Mouse (Mus musculus): ENCODE measurements around the gene Snx10. TPM values are rescaled to one million over a fixed set of nuclear protein-coding genes. Genes with fewer than 3 reads are reported as not detected.
A peak's percentile ranks its signal among the peaks of the same experiment; 100 is the strongest.

The Snx10 gene
- polyA plus RNA-seq, 1 experiment from 2014 or later, result 61.7 TPM

DNA sequence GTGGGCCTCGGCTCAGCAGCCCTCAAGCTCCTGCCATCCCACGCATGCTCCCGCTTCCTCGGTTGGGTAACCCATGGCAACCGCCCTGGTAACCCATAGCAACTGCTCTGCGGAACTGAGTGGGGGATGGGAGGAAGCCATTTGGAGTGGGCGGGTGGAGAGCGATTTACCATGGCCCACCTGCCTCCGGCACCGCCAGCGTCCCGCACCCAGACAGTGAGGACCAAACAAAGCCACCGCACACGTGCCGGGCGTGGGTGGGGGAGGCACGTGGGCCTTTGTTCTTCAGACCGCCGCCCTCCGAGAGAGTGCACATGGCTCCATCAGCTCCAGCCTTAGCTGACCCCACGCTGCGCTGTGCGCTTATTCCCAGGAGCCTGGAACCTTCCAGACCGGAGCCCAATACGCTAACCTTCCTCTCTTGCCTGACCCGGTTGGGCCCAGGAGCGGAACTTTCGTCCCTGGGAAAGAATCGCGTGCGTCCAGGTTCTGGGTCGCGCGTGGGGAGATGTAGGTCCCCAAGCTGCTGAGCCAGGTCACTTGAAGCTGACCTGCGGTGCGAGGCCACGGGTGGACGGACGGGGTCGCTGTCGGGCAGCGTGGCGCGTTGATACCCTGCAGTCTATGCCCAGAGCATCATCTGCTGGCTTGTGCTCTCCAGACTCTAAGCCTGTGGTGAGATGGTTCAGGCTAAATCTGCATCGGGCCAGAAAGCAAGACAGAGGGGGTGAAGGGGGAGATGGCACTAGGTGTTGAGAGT is 68.8 kb downstream of the Snx10 start:
- peak overlapping the region; percentile 98 for H3K27ac ChIP-seq (replicated peaks)
- peaks cover 42% of the 10 kb centered on the region for H3K4me1 ChIP-seq
- H3K9ac ChIP-seq (replicated peaks), result peak overlapping the region; percentile 81
- H3K27me3 ChIP-seq, result no peaks in the 10 kb centered on the region
- H3K4me2 ChIP-seq (replicated peaks), result peak overlapping the region; percentile 92
- no peaks in the 10 kb centered on the region for H3K36me3 ChIP-seq
- under 1% methylated on average over 45 of the region's 45 CpGs for WGBS
- H3K9me3 ChIP-seq, result no peaks in the 10 kb centered on the region
- peak overlapping the region; percentile 48 for H3K4me3 ChIP-seq
- peak; percentile 96 for ATAC-seq (replicated peaks)

DNA sequence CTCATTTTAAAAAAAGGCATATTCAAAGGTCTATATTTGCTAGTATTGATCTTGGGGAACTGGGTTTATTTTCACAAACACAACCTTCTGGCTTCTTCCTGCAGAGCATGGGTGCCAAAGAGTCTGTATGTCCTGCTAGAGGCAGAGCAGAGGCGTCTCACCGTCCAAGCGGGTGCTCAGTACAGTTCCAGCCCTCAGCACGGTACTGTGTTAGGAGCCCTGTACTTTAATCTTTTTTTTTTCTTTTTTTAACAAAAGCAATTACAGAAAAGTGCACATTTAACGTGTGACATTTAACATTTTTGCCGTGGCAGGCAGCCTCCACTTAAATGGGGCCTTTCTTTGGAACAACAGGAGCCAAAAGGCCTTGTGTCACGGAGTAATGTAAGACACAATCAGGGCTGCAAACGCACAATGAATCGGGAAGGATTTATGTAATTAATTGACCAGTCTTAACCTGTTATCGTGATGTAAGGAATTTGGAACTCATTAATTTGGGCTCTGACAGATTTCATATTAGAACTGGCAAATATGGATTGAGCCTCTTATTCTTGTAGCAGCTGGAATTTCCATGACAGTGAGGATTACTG is 69.8 kb downstream of the Snx10 start:
- peak overlapping the region; percentile 98 for H3K27ac ChIP-seq (replicated peaks)
- H3K4me2 ChIP-seq (replicated peaks), result peak overlapping the region; percentile 92
- peaks cover 42% of the 10 kb centered on the region for H3K4me1 ChIP-seq
- no peaks in the 10 kb centered on the region for H3K36me3 ChIP-seq
- H3K9me3 ChIP-seq, result no peaks in the 10 kb centered on the region
- 0 out of 2 replicates have a peak, but pooled peaks have one; percentile 40 for ATAC-seq (replicated peaks)
- H3K4me3 ChIP-seq, result peak overlapping the region; percentile 48; the same call in 1 of the 2 replicates
- 21% methylated on average over 10 of the region's 10 CpGs for WGBS
- peak overlapping the region; percentile 81; the same call in 1 of the 2 replicates for H3K9ac ChIP-seq (replicated peaks)
- no peaks in the 10 kb centered on the region for H3K27me3 ChIP-seq

DNA sequence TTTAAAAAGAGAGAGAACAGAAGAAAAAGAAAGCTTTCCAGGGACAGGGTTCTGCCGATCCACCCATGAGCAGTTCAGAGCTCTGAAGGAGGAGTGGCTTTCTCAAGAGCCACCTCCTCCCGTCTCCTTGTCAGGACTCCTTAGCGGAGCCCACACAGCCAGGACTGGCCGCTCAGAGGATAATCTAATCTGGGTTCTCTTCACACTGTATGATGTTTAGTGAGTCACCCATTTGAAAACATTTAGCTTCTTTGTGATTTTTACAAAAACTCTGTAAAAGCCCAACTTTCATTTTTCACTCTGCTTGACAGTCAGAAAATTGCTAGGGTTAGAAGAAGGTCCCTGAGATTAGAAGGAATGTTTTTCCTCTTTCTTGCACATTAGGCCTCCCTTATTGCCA is 70.8 kb downstream of the Snx10 start:
- H3K36me3 ChIP-seq, result no peaks in the 10 kb centered on the region
- WGBS, result 40% methylated on average over 4 of the region's 4 CpGs
- no peak for ATAC-seq (replicated peaks)
- H3K4me3 ChIP-seq, result no peak overlapping the region
- H3K4me1 ChIP-seq, result peaks cover 35% of the 10 kb centered on the region
- H3K4me2 ChIP-seq (replicated peaks), result no peak overlapping the region
- H3K27ac ChIP-seq (replicated peaks), result peak overlapping the region; percentile 98
- no peak overlapping the region for H3K9ac ChIP-seq (replicated peaks)
- no peaks in the 10 kb centered on the region for H3K27me3 ChIP-seq
- no peaks in the 10 kb centered on the region for H3K9me3 ChIP-seq

DNA sequence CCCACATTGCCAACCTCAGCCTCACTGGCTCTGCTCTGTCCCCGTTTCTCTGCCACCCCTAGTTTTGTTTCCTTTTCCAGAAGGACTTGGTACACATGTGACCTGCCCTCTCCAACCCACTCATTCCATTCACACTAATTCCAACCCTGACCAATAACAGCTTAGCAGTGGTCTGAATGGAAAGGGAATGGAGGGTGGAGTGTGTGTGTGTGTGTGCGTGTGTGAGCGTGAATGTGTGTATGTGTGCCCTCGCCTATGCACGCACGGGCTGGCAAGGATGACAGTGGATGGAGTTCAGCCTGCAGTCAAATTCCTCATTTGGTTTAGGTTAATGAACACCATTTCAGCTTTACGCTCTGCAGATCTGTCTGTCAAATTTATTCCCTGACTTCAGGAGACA is 74.4 kb downstream of the Snx10 start:
- Histone ChIP-seq H3K9me3 (no peaks in the 10 kb centered on the region), H3K27ac (replicated peaks) (no peak overlapping the region), H3K9ac (replicated peaks) (no peak overlapping the region), H3K4me2 (replicated peaks) (no peak overlapping the region), H3K36me3 (no peaks in the 10 kb centered on the region), H3K27me3 (no peaks in the 10 kb centered on the region), H3K4me1 (peaks cover 10% of the 10 kb centered on the region), H3K4me3 (no peak overlapping the region)
- 70% methylated on average over 7 of the region's 7 CpGs for WGBS
- no peak for ATAC-seq (replicated peaks)

DNA sequence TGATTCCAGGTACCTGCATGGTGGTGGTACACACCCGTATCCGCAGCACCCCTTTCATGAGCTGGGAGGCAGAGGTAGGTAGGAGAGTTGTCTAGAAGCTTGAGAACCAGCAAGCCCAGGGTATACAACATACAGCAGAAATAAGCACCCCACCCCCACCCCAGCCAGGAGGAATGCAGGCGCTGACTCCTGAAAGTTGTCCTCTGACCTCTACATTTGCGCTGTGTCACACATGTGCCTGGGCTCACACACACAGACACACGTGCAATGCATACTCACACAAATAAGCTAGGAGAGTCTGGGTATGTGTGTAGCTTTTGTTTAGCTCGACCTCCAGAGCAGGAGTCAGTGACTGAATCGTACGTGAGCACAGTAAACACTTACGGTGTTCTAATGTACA is 76.7 kb downstream of the Snx10 start:
- Histone ChIP-seq H3K4me3 (no peak overlapping the region), H3K36me3 (no peaks in the 10 kb centered on the region), H3K9ac (replicated peaks) (no peak overlapping the region), H3K9me3 (no peaks in the 10 kb centered on the region), H3K4me2 (replicated peaks) (no peak overlapping the region), H3K27me3 (no peaks in the 10 kb centered on the region), H3K27ac (replicated peaks) (no peak overlapping the region), H3K4me1 (peaks cover 14% of the 10 kb centered on the region)
- 88% methylated on average over 9 of the region's 9 CpGs for WGBS
- no peak for ATAC-seq (replicated peaks)

DNA sequence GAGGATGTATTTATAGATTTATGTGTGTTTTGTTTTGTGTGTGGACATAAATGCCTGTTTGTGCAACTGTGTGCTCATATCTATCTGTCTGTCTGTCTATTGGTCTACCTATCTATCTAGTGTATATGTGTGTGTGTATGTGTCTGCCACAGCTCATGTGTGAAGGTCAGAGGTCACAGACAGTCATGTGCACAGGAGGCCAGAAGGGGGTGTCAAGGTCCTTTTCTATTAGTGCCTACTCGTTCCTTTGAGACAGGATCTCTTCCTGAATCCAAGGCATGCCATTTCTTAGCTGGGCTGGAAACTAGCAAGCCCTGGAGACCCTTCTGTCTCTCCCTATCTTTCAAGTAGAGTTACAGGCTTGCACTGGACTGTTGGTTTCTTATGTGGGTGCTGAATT is 78.6 kb downstream of the Snx10 start:
- no peak for ATAC-seq (replicated peaks)
- H3K9me3 ChIP-seq, result no peaks in the 10 kb centered on the region
- no peaks in the 10 kb centered on the region for H3K36me3 ChIP-seq
- H3K4me3 ChIP-seq, result no peak overlapping the region
- no peak overlapping the region for H3K4me2 ChIP-seq (replicated peaks)
- WGBS, result 86% methylated on average over 1 of the region's 1 CpGs
- no peaks in the 10 kb centered on the region for H3K27me3 ChIP-seq
- H3K4me1 ChIP-seq, result peaks cover 18% of the 10 kb centered on the region
- H3K27ac ChIP-seq (replicated peaks), result no peak overlapping the region
- no peak overlapping the region for H3K9ac ChIP-seq (replicated peaks)

DNA sequence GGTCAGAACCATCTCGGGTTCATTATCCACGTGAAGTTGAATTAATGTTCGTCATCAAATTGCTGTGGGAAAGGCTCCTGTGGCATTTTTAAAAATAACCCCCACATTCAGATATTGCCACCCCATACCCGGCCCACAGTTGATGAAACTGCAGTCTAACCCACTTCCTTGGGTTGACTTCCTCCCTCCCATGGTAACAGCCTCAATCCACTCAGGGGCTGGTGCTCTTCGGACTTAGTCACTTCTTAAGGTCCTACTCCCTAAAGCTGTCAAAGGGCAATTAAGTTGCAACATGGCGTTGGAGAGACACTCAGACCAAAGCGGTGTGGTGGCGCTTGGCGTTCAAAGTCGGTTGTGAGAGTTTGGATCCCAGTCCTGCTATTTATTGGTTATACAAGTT is 80.0 kb downstream of the Snx10 start:
- no peaks in the 10 kb centered on the region for H3K27me3 ChIP-seq

DNA sequence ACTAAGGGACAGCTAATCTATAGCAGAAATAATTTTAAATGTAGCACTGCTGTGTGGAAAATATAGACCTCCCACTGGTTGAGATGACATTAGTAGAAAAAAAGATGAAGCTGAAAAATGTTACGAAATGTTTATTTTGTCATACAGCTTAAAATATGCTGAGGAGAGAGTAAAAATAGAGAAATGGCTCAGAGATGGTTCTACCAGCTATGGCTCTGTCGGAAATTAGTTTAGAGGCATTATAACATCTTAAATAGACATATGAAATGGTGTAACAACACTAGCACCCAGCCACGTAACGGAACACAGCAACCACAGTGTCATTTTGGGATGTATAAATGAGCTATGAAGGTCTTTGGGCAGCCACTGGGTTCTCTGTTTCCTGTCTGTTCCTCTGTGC is 82.5 kb downstream of the Snx10 start:
- 67% methylated on average over 4 of the region's 4 CpGs for WGBS
- peak overlapping the region; percentile 58 for H3K27ac ChIP-seq (replicated peaks)
- H3K27me3 ChIP-seq, result no peaks in the 10 kb centered on the region
- H3K4me2 ChIP-seq (replicated peaks), result no peak overlapping the region
- H3K4me1 ChIP-seq, result peaks cover 18% of the 10 kb centered on the region
- no peak for ATAC-seq (replicated peaks)
- H3K36me3 ChIP-seq, result no peaks in the 10 kb centered on the region
- H3K9me3 ChIP-seq, result no peaks in the 10 kb centered on the region
- no peak overlapping the region for H3K4me3 ChIP-seq
- H3K9ac ChIP-seq (replicated peaks), result no peak overlapping the region

More for the DNA sequence above, 80.0 kb downstream of the Snx10 start:
- Histone ChIP-seq H3K4me2 (replicated peaks) (no peak overlapping the region), H3K27ac (replicated peaks) (no peak overlapping the region), H3K36me3 (no peaks in the 10 kb centered on the region), H3K4me3 (no peak overlapping the region), H3K9ac (replicated peaks) (no peak overlapping the region), H3K9me3 (no peaks in the 10 kb centered on the region), H3K4me1 (peaks cover 18% of the 10 kb centered on the region)
- WGBS, result 95% methylated on average over 10 of the region's 10 CpGs
- ATAC-seq (replicated peaks), result no peak

DNA sequence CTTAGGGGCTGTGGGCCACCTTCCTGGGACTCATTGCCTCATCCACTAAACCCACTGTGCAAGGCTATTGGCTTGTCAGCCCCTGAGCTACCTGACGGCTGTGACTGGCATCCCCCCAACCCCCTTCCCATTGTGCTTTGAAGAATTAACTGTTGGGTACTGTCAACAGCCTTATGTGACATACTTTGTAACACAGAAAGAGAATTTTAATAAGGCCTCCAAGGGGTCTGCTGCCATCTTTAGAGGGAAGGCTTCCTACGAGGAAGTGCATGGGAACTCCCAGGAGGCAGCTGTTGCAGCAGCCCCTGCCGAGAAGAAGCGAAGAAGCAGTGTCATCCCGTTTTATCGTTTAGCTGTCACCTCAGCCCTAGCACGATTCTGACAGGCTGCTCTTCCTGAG is 83.1 kb downstream of the Snx10 start:
- peak; percentile 55; the same call in 1 of the 2 replicates for ATAC-seq (replicated peaks)
- Histone ChIP-seq H3K4me3 (no peak overlapping the region), H3K9ac (replicated peaks) (no peak overlapping the region), H3K9me3 (no peaks in the 10 kb centered on the region), H3K27me3 (no peaks in the 10 kb centered on the region), H3K4me1 (peaks cover 18% of the 10 kb centered on the region), H3K36me3 (no peaks in the 10 kb centered on the region), H3K4me2 (replicated peaks) (no peak overlapping the region), H3K27ac (replicated peaks) (peak overlapping the region; percentile 58)
- WGBS, result 18% methylated on average over 7 of the region's 7 CpGs

DNA sequence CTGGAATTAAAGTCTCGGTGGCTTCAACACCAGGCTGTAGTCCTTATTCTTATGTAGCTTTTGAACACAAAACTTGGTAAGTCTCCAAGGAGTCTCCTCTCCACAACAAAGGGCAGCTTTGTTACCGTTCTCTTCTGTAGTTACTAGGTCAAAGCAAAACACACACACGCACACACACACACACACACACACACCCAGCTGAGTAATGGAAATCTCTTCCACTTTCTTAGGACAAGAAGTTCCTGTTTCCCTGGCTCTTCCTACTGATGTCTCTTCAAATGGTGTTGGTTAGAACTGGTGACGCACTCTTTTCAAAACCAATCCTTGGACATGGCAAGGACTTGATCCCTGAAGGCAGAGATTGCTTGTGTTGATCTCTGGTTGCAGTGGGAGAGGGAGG is 87.9 kb downstream of the Snx10 start:
- no peak for ATAC-seq (replicated peaks)
- Histone ChIP-seq H3K4me3 (no peak overlapping the region), H3K9ac (replicated peaks) (no peak overlapping the region), H3K27ac (replicated peaks) (no peak overlapping the region), H3K36me3 (no peaks in the 10 kb centered on the region), H3K4me2 (replicated peaks) (no peak overlapping the region), H3K27me3 (no peaks in the 10 kb centered on the region), H3K4me1 (peaks cover 13% of the 10 kb centered on the region; the same call in 1 of the 2 replicates), H3K9me3 (no peaks in the 10 kb centered on the region)
- 82% methylated on average over 4 of the region's 4 CpGs for WGBS

DNA sequence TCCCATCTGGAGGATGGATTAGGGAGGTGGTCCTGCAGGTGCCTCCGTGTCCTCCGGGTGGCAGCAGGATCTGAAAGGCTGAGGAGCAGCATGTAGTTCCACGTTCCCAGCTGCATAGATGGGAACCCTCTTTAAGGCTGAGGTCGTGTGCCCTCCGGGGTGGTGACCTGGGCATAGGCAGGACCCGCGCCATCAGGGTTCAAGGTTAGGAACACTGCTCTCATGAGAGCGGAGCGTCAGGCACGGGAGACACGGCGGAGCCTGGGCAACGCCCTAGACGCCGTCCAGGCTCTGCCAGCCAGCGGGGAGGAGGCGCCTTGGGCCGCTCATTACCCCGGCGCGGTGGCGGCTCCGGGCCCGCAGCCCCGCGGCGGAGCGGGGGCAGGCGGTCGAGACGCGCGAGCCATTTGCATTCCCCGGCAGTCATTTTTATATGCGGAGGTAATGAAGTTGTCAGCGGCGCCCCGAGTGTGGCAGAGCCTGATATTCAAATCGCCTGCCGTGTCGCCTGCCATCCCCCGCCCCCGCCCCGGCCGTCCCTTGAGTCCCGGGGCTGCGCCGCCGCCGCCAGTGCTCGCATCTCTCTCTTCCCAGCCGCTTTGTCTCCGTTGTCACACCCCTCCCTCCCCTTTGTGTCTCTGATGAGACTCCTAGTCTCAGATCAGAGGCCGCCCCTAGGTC is 88.8 kb downstream of the Snx10 start:
- WGBS, result under 1% methylated on average over 46 of the region's 54 CpGs
- Histone ChIP-seq H3K4me3 (peak overlapping the region; percentile 54), H3K4me2 (replicated peaks) (peak overlapping the region; percentile 90), H3K4me1 (peaks cover 10% of the 10 kb centered on the region; the same call in 1 of the 2 replicates), H3K9me3 (no peaks in the 10 kb centered on the region), H3K9ac (replicated peaks) (peak overlapping the region; percentile 79), H3K27ac (replicated peaks) (peak overlapping the region; percentile 90), H3K27me3 (no peaks in the 10 kb centered on the region), H3K36me3 (no peaks in the 10 kb centered on the region)
- ATAC-seq (replicated peaks), result peak; percentile 93

DNA sequence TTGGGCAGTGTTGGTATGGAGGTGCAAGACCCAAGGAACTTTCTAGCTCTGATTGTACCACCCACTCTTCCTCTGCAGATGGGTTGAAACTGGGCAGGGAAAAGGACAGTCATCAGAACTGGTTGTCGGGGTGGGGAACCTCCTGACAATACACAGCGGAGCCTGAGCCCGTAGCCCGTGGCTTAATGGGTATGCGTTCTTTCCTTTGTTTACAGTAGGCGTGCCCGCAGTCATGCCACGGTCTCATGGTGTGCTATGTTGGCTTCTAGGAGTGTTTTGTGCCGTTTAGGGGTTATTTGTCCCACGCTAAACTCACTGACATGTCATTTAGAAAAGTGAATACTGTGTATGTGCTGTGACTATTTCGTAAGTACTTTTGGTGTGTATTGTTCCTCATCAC is 90.0 kb downstream of the Snx10 start:
- 73% methylated on average over 11 of the region's 11 CpGs for WGBS
- no peaks in the 10 kb centered on the region for H3K36me3 ChIP-seq
- ATAC-seq (replicated peaks), result no peak
- no peak overlapping the region for H3K4me3 ChIP-seq
- no peaks in the 10 kb centered on the region for H3K9me3 ChIP-seq
- H3K4me2 ChIP-seq (replicated peaks), result no peak overlapping the region
- no peak overlapping the region for H3K27ac ChIP-seq (replicated peaks)
- H3K4me1 ChIP-seq, result peaks cover 10% of the 10 kb centered on the region; the same call in 1 of the 2 replicates
- H3K27me3 ChIP-seq, result no peaks in the 10 kb centered on the region
- H3K9ac ChIP-seq (replicated peaks), result no peak overlapping the region

All from forebrain, embryonic 15.5 days (tissue).